Mouse (Mus musculus): Measurements from ENCODE around the gene Mobp.

Gene Mobp

GRCm38 (mm10) chr9:120149222-120149828 is at the start of gene Mobp:
Mobp (plus strand) TSS chr9:120149707.
- in situ Hi-C loops (cut with MboI; ENCODE audit: unreplicated experiment in 2 of 2): loop anchor here in 1 of 2 experiments (10.0 to 25.0 kb wide), 2 partner anchors 275 to 788 kb away; partner anchors contain the start of gene Ctnnb1

GRCm38 (mm10) chr9:120101165-120101564 is 48.3 kb upstream of the Mobp start:
- in situ Hi-C loops (cut with MboI; ENCODE audit: unreplicated experiment in 2 of 2): no loop called here

- in situ Hi-C loops (cut with MboI; ENCODE audit: unreplicated experiment in 2 of 2): loop anchor here in 1 of 2 experiments (5.0 kb wide), 1 partner anchor 63 kb away; no protein-coding TSS in a partner anchor
Measured at GRCm38 (mm10) chr9:120108953-120109352, 40.6 kb upstream of the Mobp start.

- in situ Hi-C loops (cut with MboI; ENCODE audit: unreplicated experiment in 2 of 2): no loop called here
Measured at GRCm38 (mm10) chr9:120110211-120111018, 39.1 kb upstream of the Mobp start, which contains the start of gene Slc25a38. Slc25a38 (plus strand) TSS chr9:120110374.

- in situ Hi-C loops (cut with MboI; ENCODE audit: unreplicated experiment in 2 of 2): no loop called here
Measured at GRCm38 (mm10) chr9:120111156-120111945, 38.2 kb upstream of the Mobp start.

GRCm38 (mm10) chr9:120112472-120112871 is 37.0 kb upstream of the Mobp start:
- in situ Hi-C loops (cut with MboI; ENCODE audit: unreplicated experiment in 2 of 2): no loop called here

GRCm38 (mm10) chr9:120113456-120113855 is 36.1 kb upstream of the Mobp start:
- in situ Hi-C loops (cut with MboI; ENCODE audit: unreplicated experiment in 2 of 2): no loop called here

GRCm38 (mm10) chr9:120114051-120114788 is 35.3 kb upstream of the Mobp start:
- in situ Hi-C loops (cut with MboI; ENCODE audit: unreplicated experiment in 2 of 2): no loop called here

GRCm38 (mm10) chr9:120114789-120115151 is 34.7 kb upstream of the Mobp start:
- in situ Hi-C loops (cut with MboI; ENCODE audit: unreplicated experiment in 2 of 2): no loop called here

- in situ Hi-C loops (cut with MboI; ENCODE audit: unreplicated experiment in 2 of 2): no loop called here
Measured at GRCm38 (mm10) chr9:120115580-120115979, 33.9 kb upstream of the Mobp start.

- in situ Hi-C loops (cut with MboI; ENCODE audit: unreplicated experiment in 2 of 2): no loop called here
Measured at GRCm38 (mm10) chr9:120116184-120116624, 33.3 kb upstream of the Mobp start.

GRCm38 (mm10) chr9:120118212-120118611 is 31.3 kb upstream of the Mobp start:
- in situ Hi-C loops (cut with MboI; ENCODE audit: unreplicated experiment in 2 of 2): no loop called here

GRCm38 (mm10) chr9:120120503-120120902 is 29.0 kb upstream of the Mobp start:
- in situ Hi-C loops (cut with MboI; ENCODE audit: unreplicated experiment in 2 of 2): loop anchor here (10.0 kb wide), 2 partner anchors 454 to 464 kb away; partner anchors contain the start of gene Rpl14 (in 1 of the 2)

- in situ Hi-C loops (cut with MboI; ENCODE audit: unreplicated experiment in 2 of 2): loop anchor here (10.0 to 25.0 kb wide), 3 partner anchors 448 to 810 kb away; partner anchors contain the start of genes Ctnnb1 (in 1 of the 2) and Rpl14 (in 1 of the 2)
Measured at GRCm38 (mm10) chr9:120126868-120127267, 22.6 kb upstream of the Mobp start.

GRCm38 (mm10) chr9:120127538-120128251 is 21.8 kb upstream of the Mobp start, which contains the start of gene Rpsa:
Rpsa (plus strand) TSS chr9:120127689.
- in situ Hi-C loops (cut with MboI; ENCODE audit: unreplicated experiment in 2 of 2): loop anchor here (10.0 to 25.0 kb wide), 3 partner anchors 447 to 810 kb away; partner anchors contain the start of genes Ctnnb1 (in 1 of the 2) and Rpl14 (in 1 of the 2)

GRCm38 (mm10) chr9:120129276-120129675 is 20.2 kb upstream of the Mobp start:
- in situ Hi-C loops (cut with MboI; ENCODE audit: unreplicated experiment in 2 of 2): loop anchor here (10.0 to 25.0 kb wide), 3 partner anchors 446 to 808 kb away; partner anchors contain the start of genes Ctnnb1 (in 1 of the 2) and Rpl14 (in 1 of the 2)

GRCm38 (mm10) chr9:120131784-120132288 is 17.7 kb upstream of the Mobp start:
- in situ Hi-C loops (cut with MboI; ENCODE audit: unreplicated experiment in 2 of 2): loop anchor here (10.0 to 25.0 kb wide), 2 partner anchors 363 to 805 kb away; partner anchors contain the start of genes Ctnnb1 (in 1 of the 2) and Eif1b (in 1 of the 2)

GRCm38 (mm10) chr9:120132980-120133754 is 16.3 kb upstream of the Mobp start:
- in situ Hi-C loops (cut with MboI; ENCODE audit: unreplicated experiment in 2 of 2): loop anchor here (10.0 to 25.0 kb wide), 2 partner anchors 362 to 804 kb away; partner anchors contain the start of genes Ctnnb1 (in 1 of the 2) and Eif1b (in 1 of the 2)
